ENCODE assay signal across 12 mouse cellular contexts in the genomic region with DNA sequence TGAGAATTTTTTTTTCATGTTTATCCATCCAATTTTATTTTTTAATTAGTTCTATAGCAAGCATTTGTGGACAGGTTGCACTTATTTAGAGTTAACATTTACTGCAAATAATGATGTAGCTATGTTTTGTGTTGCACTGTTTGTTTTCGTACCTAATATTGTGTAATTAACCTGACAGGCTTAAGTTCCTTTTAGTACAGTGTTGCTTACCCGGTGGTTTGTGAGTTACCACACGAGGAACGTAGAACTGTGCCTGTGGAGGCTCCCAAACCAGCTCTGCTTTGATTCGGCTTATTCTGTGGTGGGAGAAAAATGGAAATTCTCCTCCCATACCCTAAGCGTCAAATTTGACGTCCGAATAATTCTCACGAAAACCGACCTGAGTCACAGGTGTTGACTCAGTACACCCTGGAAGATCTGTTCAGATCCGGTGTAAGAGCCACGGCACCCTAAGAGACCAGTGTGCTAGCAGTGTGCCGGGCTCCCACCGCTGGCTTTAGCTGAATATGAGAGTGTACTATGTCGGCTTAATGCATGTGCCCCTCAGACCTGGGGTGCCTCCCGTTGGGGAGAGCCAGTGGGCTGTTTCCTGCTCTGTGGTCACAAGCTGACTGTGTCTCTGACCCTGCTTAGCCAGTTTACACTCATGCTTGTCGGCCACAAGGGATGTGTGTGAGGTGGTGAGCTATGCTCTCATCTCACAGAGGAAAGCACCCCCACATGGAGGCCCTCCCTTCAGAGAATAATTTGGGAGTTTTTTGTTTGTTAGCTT.
DNase-seq lines count a peak whose midpoint lies in the region; ATAC-seq and TF ChIP-seq lines count a peak whose summit lies in the region.
"Had no signal": no experiment of that assay in that cellular context is flagged by ENCODE, and none has a peak within 500 bp of the region (broad histone marks: within the 10 kb centered on the region; RNA-seq: fewer than 3 reads in every experiment).

No protein-coding gene starts in this region.

- H3K27me3 ChIP-seq in liver, embryonic 16.5 days (ENCODE audit: control insufficient read depth, insufficient read depth, low read depth, low read length): no peaks in the 10 kb centered on the region
- no peaks in the 10 kb centered on the region for H3K27me3 ChIP-seq in stomach, embryonic 14.5 days (ENCODE audit: control insufficient read depth, insufficient read depth, low read length)
- H3K27me3 ChIP-seq: limb, embryonic 13.5 days; midbrain, embryonic 12.5 days had no signal

- H3K27ac ChIP-seq in liver, embryonic 16.5 days (ENCODE audit: low read length): no peak overlapping the region
- H3K27ac ChIP-seq in stomach, embryonic 14.5 days (ENCODE audit: low read length): peak overlapping the region; percentile 59; the same call in 1 of the 2 replicates
- no peak overlapping the region for H3K27ac ChIP-seq in gastrocnemius, adult 2 months
- H3K27ac ChIP-seq: midbrain, embryonic 12.5 days had no signal

- no peak overlapping the region for H3K4me2 ChIP-seq in liver, embryonic 16.5 days (ENCODE audit: low read depth, low read length)
- no peak overlapping the region for H3K4me2 ChIP-seq in stomach, embryonic 14.5 days (replicated peaks; ENCODE audit: low read depth, low read length)
- H3K4me2 ChIP-seq: limb, embryonic 13.5 days; midbrain, embryonic 12.5 days had no signal

- peak; percentile 43; the same call in 1 of the 2 replicates for ATAC-seq in liver, embryonic 16.5 days (ENCODE audit: low read depth)
- no peak for ATAC-seq in stomach, embryonic 14.5 days (ENCODE audit: insufficient number of reproducible peaks, insufficient read depth, low FRiP score, low read depth)

- no peaks in the 10 kb centered on the region for H3K9me3 ChIP-seq in liver, embryonic 16.5 days (replicated peaks; ENCODE audit: control insufficient read depth, low read length)
- H3K9me3 ChIP-seq in stomach, embryonic 14.5 days (ENCODE audit: control insufficient read depth, low read depth, low read length): no peaks in the 10 kb centered on the region
- H3K9me3 ChIP-seq: limb, embryonic 13.5 days; midbrain, embryonic 12.5 days had no signal

- intact Hi-C loops in heart, postnatal 36 days (cut with DNase I): loop anchor here (5.0 kb wide), 1 partner anchor 257 kb away; no protein-coding TSS in a partner anchor
- intact Hi-C loops in gastrocnemius, adult 2 months (cut with DNase I): no loop called here

- TF ChIP-seq CTCF in gastrocnemius, adult 2 months (IDR thresholded peaks at IDR 0.05): no peak

- DNase-seq in thymus, postnatal 14 days: peak; percentile 11
- DNase-seq in thymus, postnatal 36 days: no peak
- DNase-seq in c-Kit-positive CD71-negative TER-119-negative erythroid progenitor cells, embryonic 14.5 days (ENCODE audit: low read depth): peak; percentile 37
- DNase-seq in heart, postnatal 36 days: no peak
- DNase-seq in gastrocnemius, adult 2 months: no peak
- DNase-seq in gastrocnemius, postnatal 10 days: no peak
- DNase-seq: kidney, adult 11 months; right cerebral cortex, postnatal 25 days had no signal

- H3K4me3 ChIP-seq in liver, embryonic 16.5 days (ENCODE audit: low read depth, low read length): no peak overlapping the region
- H3K4me3 ChIP-seq in stomach, embryonic 14.5 days (ENCODE audit: low read depth, low read length): no peak overlapping the region
- H3K4me3 ChIP-seq in gastrocnemius, adult 2 months: no peak overlapping the region
- H3K4me3 ChIP-seq: limb, embryonic 13.5 days; midbrain, embryonic 12.5 days had no signal

- H3K36me3 ChIP-seq in liver, embryonic 16.5 days (ENCODE audit: control insufficient read depth, insufficient read depth): no peaks in the 10 kb centered on the region
- peaks cover 21% of the 10 kb centered on the region; the same call in 1 of the 2 replicates for H3K36me3 ChIP-seq in stomach, embryonic 14.5 days (ENCODE audit: control insufficient read depth, insufficient read depth, low read length)

- 34% methylated on average over 17 of the region's 17 CpGs for WGBS in liver, embryonic 16.5 days (ENCODE audit: insufficient replicate concordance)
- 68% methylated on average over 17 of the region's 17 CpGs for WGBS in stomach, embryonic 14.5 days

- peaks cover 3% of the 10 kb centered on the region for H3K4me1 ChIP-seq in liver, embryonic 16.5 days (ENCODE audit: control insufficient read depth, low read depth, low read length)
- no peaks in the 10 kb centered on the region; the same call in 1 of the 2 replicates for H3K4me1 ChIP-seq in stomach, embryonic 14.5 days (ENCODE audit: control insufficient read depth, insufficient read depth, low read length)
- H3K4me1 ChIP-seq: midbrain, embryonic 12.5 days had no signal

- no peak overlapping the region for H3K9ac ChIP-seq in liver, embryonic 16.5 days (ENCODE audit: low read depth, low read length)
- H3K9ac ChIP-seq in stomach, embryonic 14.5 days (replicated peaks; ENCODE audit: low read depth, low read length): no peak overlapping the region
- H3K9ac ChIP-seq: limb, embryonic 13.5 days; midbrain, embryonic 12.5 days had no signal

Comparison
In these comparisons a context has a peak if more than half of its experiments do, and no peak if none do; other contexts are left out.
1. DNase-seq: peak in thymus, postnatal 14 days (single experiment) and c-Kit-positive CD71-negative TER-119-negative erythroid progenitor cells, embryonic 14.5 days (single experiment); none in thymus, postnatal 36 days (0 of 2), heart, postnatal 36 days (0 of 2), gastrocnemius, adult 2 months (single experiment) and gastrocnemius, postnatal 10 days (single experiment).